Comparison of ENCODE assay signal across 9 mouse cellular contexts in genomic region chr7:75107441-75107840, GRCm38 (mm10).
DNase-seq lines count a peak whose midpoint lies in the region; ATAC-seq and TF ChIP-seq lines count a peak whose summit lies in the region.
"Had no signal": no experiment of that assay in that cellular context is flagged by ENCODE, and none has a peak within 500 bp of the region (broad histone marks: within the 10 kb centered on the region; RNA-seq: fewer than 3 reads in every experiment).

No protein-coding gene starts in this region.

- peak; percentile 75 for TF ChIP-seq CTCF in intestine, postnatal 0 days (IDR thresholded peaks at IDR 0.05; ENCODE audit: low read depth)
- TF ChIP-seq CTCF in layer of hippocampus, adult 2 months (conservative IDR thresholded peaks at IDR 0.05) = peak; percentile 80

- H3K4me2 ChIP-seq in intestine, postnatal 0 days (replicated peaks; ENCODE audit: low read depth) = no peak overlapping the region
- no peak overlapping the region for H3K4me2 ChIP-seq in intestine, embryonic 16.5 days (ENCODE audit: low read depth, low read length)
- H3K4me2 ChIP-seq: embryonic facial prominence, embryonic 13.5 days had no signal

- H3K4me3 ChIP-seq in intestine, postnatal 0 days (ENCODE audit: low read depth, low read length) = no peak overlapping the region
- no peak overlapping the region for H3K4me3 ChIP-seq in intestine, embryonic 16.5 days (ENCODE audit: low read length)
- H3K4me3 ChIP-seq in layer of hippocampus, adult 2 months = no peak overlapping the region
- H3K4me3 ChIP-seq: embryonic facial prominence, embryonic 13.5 days had no signal

- no peaks in the 10 kb centered on the region for H3K27me3 ChIP-seq in intestine, postnatal 0 days (replicated peaks; ENCODE audit: control insufficient read depth, insufficient read depth, low read length)
- H3K27me3 ChIP-seq in intestine, embryonic 16.5 days (replicated peaks; ENCODE audit: control insufficient read depth, insufficient read depth, low read length) = no peaks in the 10 kb centered on the region
- H3K27me3 ChIP-seq: embryonic facial prominence, embryonic 13.5 days had no signal

- peak; percentile 17 to 40 for DNase-seq in urinary bladder, postnatal 36 days (ENCODE audit: low spot score in 2 of 2)
- no peak for DNase-seq in urinary bladder, adult 2 months (ENCODE audit: low spot score)
- peak; percentile 2 for DNase-seq in c-Kit-positive CD71-positive TER-119-positive erythroid progenitor cells, embryonic 14.5 days (ENCODE audit: low spot score)
- DNase-seq in layer of hippocampus, adult 2 months (ENCODE audit: low spot score in 2 of 2) = peak; percentile 39 to 69
- peak; percentile 68 for DNase-seq in right cerebral cortex, postnatal 4 days

- no peak overlapping the region for H3K27ac ChIP-seq in intestine, postnatal 0 days (ENCODE audit: low read depth, low read length)
- no peak overlapping the region for H3K27ac ChIP-seq in intestine, embryonic 16.5 days (ENCODE audit: low read length)
- no peak overlapping the region for H3K27ac ChIP-seq in layer of hippocampus, adult 2 months
- H3K27ac ChIP-seq: embryonic facial prominence, embryonic 13.5 days had no signal

- H3K4me1 ChIP-seq in intestine, postnatal 0 days (replicated peaks; ENCODE audit: control insufficient read depth, insufficient read depth, low read length) = no peaks in the 10 kb centered on the region
- no peaks in the 10 kb centered on the region for H3K4me1 ChIP-seq in intestine, embryonic 16.5 days (ENCODE audit: control insufficient read depth, insufficient read depth, low read length)
- H3K4me1 ChIP-seq: embryonic facial prominence, embryonic 13.5 days had no signal

- no peaks in the 10 kb centered on the region for H3K36me3 ChIP-seq in intestine, postnatal 0 days (ENCODE audit: control insufficient read depth, insufficient read depth)
- H3K36me3 ChIP-seq in intestine, embryonic 16.5 days (ENCODE audit: control insufficient read depth, insufficient read depth, low read length) = no peaks in the 10 kb centered on the region
- H3K36me3 ChIP-seq: embryonic facial prominence, embryonic 13.5 days had no signal

- H3K9me3 ChIP-seq in intestine, postnatal 0 days (ENCODE audit: control insufficient read depth) = no peaks in the 10 kb centered on the region
- no peaks in the 10 kb centered on the region for H3K9me3 ChIP-seq in intestine, embryonic 16.5 days (ENCODE audit: control insufficient read depth, low read length)
- H3K9me3 ChIP-seq: embryonic facial prominence, embryonic 13.5 days had no signal

- ATAC-seq in intestine, postnatal 0 days = no peak
- ATAC-seq in intestine, embryonic 16.5 days = no peak
- ATAC-seq in monocyte, adult 5-6 weeks (replicated peaks; ENCODE audit: insufficient number of reproducible peaks, low FRiP score, low TSS enrichment, poor library complexity, severe bottlenecking) = no peak

- H3K9ac ChIP-seq in intestine, postnatal 0 days (ENCODE audit: low read depth, low read length) = no peak overlapping the region
- H3K9ac ChIP-seq in intestine, embryonic 16.5 days (ENCODE audit: low read depth, low read length) = no peak overlapping the region
- H3K9ac ChIP-seq: embryonic facial prominence, embryonic 13.5 days had no signal
